Mouse (Mus musculus) midbrain, embryonic 15.5 days (tissue): ENCODE results near the gene Cplane1. TPM values are rescaled to one million over a fixed set of nuclear protein-coding genes. Genes with fewer than 3 reads are reported as not detected.
"Not testable (repeated sequence)": the region's sequence is repeated elsewhere in the genome, so short reads cannot be mapped to it uniquely, and the experiment has no call there.

Experiments used
- ATAC-seq: fragments of 200-750 bp; cut with Nextera tagmentation; replicated peaks from 2 replicates; pipeline ENCODE4 v1.8.0; 2017; ENCODE audit warnings: moderate TSS enrichment
- H3K27ac ChIP-seq: fragments of 300-500 bp; sonication (generic); 2 replicates; pipeline ENCODE4 v1.5.1; 2015; ENCODE audit warnings: mild to moderate bottlenecking, inconsistent platforms
- H3K27me3 ChIP-seq: fragments of 300-500 bp; sonication (generic); replicated peaks from 2 replicates; pipeline ENCODE4 v1.6.1; 2015; ENCODE audit warnings: inconsistent platforms
- H3K36me3 ChIP-seq: fragments of 300-500 bp; sonication (generic); replicated peaks from 2 replicates; pipeline ENCODE4 v1.6.1; 2015; ENCODE audit warnings: inconsistent platforms
- H3K4me1 ChIP-seq: fragments of 300-500 bp; sonication (generic); 2 replicates; pipeline ENCODE4 v1.6.1; 2015; ENCODE audit warnings: inconsistent platforms
- H3K4me2 ChIP-seq: fragments of 300-500 bp; sonication (generic); 2 replicates; pipeline ENCODE4 v1.6.1; 2015; ENCODE audit warnings: inconsistent platforms, mild to moderate bottlenecking, moderate library complexity
- H3K4me3 ChIP-seq: fragments of 300-500 bp; sonication (generic); 2 replicates; pipeline ENCODE4 v1.5.1; 2015; ENCODE audit warnings: mild to moderate bottlenecking, inconsistent platforms
- H3K9ac ChIP-seq: fragments of 300-500 bp; sonication (generic); 2 replicates; pipeline ENCODE4 v1.6.1; 2015; ENCODE audit warnings: mild to moderate bottlenecking, inconsistent platforms
- H3K9me3 ChIP-seq: fragments of 300-500 bp; sonication (generic); 2 replicates; pipeline ENCODE4 v1.6.1; 2016; ENCODE audit warnings: inconsistent platforms
- WGBS: fragments of 180-500 bp; shearing (Covaris S2); methylation state at CpG from one replicate; pipeline ENCODE4 v1.1.7; 2015; ENCODE audit warnings: mixed read lengths; 5-methylcytosine and 5-hydroxymethylcytosine counted together
- polyA plus RNA-seq: library from polyadenylated mRNA; unstranded; fragments of >200 nt; fragmentation: Nextera tagmentation; extraction: Ambion mirVana; gene quantifications from 2 replicates; pipeline ENCODE4 v1.2.1, GENCODE M21; 2015

Cplane1 gene
- 17.2 and 18.1 TPM in 2 replicates for polyA plus RNA-seq

GRCm38 (mm10) chr15:8168591-8169265 lies at the start of gene Cplane1:
Gene Cplane1 (plus strand): TSS chr15:8169106.
- peak within 1 kb of the TSS; percentile 57 for H3K4me2 ChIP-seq
- peak within 1 kb of the TSS; percentile 79 for H3K4me3 ChIP-seq
- H3K27ac ChIP-seq, result peak within 1 kb of the TSS; percentile 87
- no peaks in the 10 kb centered on the region for H3K27me3 ChIP-seq
- H3K36me3 ChIP-seq, result peaks cover 4% of the 10 kb centered on the region; the same call in 1 of the 2 replicates
- ATAC-seq, result peak; percentile 99
- H3K9me3 ChIP-seq, result no peaks in the 10 kb centered on the region
- peak within 1 kb of the TSS; percentile 91 for H3K9ac ChIP-seq
- H3K4me1 ChIP-seq, result peaks cover 13% of the 10 kb centered on the region
- under 1% methylated on average over 47 of the region's 47 CpGs for WGBS

GRCm38 (mm10) chr15:8129281-8129680 lies 39.6 kb upstream of the Cplane1 start:
- Histone ChIP-seq H3K27me3 (no peaks in the 10 kb centered on the region), H3K36me3 (peaks cover 49% of the 10 kb centered on the region), H3K27ac (no peak overlapping the region), H3K9me3 (no peaks in the 10 kb centered on the region), H3K9ac (no peak overlapping the region), H3K4me1 (no peaks in the 10 kb centered on the region), H3K4me2 (no peak overlapping the region), H3K4me3 (no peak overlapping the region)
- no peak for ATAC-seq
- WGBS, result 88% methylated on average over 1 of the region's 1 CpGs

GRCm38 (mm10) chr15:8131268-8131667 lies 37.6 kb upstream of the Cplane1 start:
- Histone ChIP-seq H3K9ac (no peak overlapping the region), H3K27me3 (no peaks in the 10 kb centered on the region), H3K4me1 (no peaks in the 10 kb centered on the region), H3K4me3 (no peak overlapping the region), H3K9me3 (no peaks in the 10 kb centered on the region), H3K4me2 (no peak overlapping the region), H3K36me3 (peaks cover 59% of the 10 kb centered on the region; the same call in 1 of the 2 replicates), H3K27ac (no peak overlapping the region)
- 95% methylated on average over 3 of the region's 3 CpGs for WGBS
- no peak for ATAC-seq

GRCm38 (mm10) chr15:8131761-8132160 lies 37.1 kb upstream of the Cplane1 start:
- Histone ChIP-seq H3K4me1 (no peaks in the 10 kb centered on the region), H3K27ac (no peak overlapping the region), H3K4me3 (no peak overlapping the region), H3K9me3 (no peaks in the 10 kb centered on the region), H3K4me2 (no peak overlapping the region), H3K36me3 (peaks cover 59% of the 10 kb centered on the region; the same call in 1 of the 2 replicates), H3K27me3 (no peaks in the 10 kb centered on the region), H3K9ac (no peak overlapping the region)
- ATAC-seq, result no peak

GRCm38 (mm10) chr15:8135606-8136005 lies 33.3 kb upstream of the Cplane1 start:
- Histone ChIP-seq H3K27ac (no peak overlapping the region), H3K36me3 (peaks cover 61% of the 10 kb centered on the region), H3K4me3 (no peak overlapping the region), H3K4me2 (no peak overlapping the region), H3K9me3 (no peaks in the 10 kb centered on the region), H3K4me1 (no peaks in the 10 kb centered on the region), H3K9ac (no peak overlapping the region), H3K27me3 (no peaks in the 10 kb centered on the region)
- ATAC-seq, result no peak
- WGBS, result 95% methylated on average over 5 of the region's 5 CpGs

- ATAC-seq, result no peak
- Histone ChIP-seq H3K27me3 (no peaks in the 10 kb centered on the region), H3K9me3 (no peaks in the 10 kb centered on the region), H3K4me3 (no peak overlapping the region), H3K4me1 (no peaks in the 10 kb centered on the region), H3K9ac (no peak overlapping the region), H3K4me2 (no peak overlapping the region), H3K27ac (no peak overlapping the region), H3K36me3 (peaks cover 17% of the 10 kb centered on the region)
- 91% methylated on average over 1 of the region's 1 CpGs for WGBS
These were observed 7.1 kb upstream of the Cplane1 start for GRCm38 (mm10) chr15:8161841-8162240.

GRCm38 (mm10) chr15:8169266-8169746 lies 400 bp downstream of the Cplane1 start:
- under 1% methylated on average over 25 of the region's 25 CpGs for WGBS

GRCm38 (mm10) chr15:8189563-8189962 lies 20.7 kb downstream of the Cplane1 start:
- Histone ChIP-seq H3K4me2 (no peak overlapping the region), H3K9me3 (no peaks in the 10 kb centered on the region), H3K27ac (no peak overlapping the region), H3K9ac (no peak overlapping the region), H3K36me3 (peaks cover 56% of the 10 kb centered on the region), H3K4me3 (no peak overlapping the region), H3K4me1 (no peaks in the 10 kb centered on the region), H3K27me3 (no peaks in the 10 kb centered on the region)
- no peak for ATAC-seq
- 91% methylated on average over 3 of the region's 3 CpGs for WGBS

More at GRCm38 (mm10) chr15:8169266-8169746, 400 bp downstream of the Cplane1 start:
- H3K27ac ChIP-seq, result peak overlapping the region; percentile 87
- ATAC-seq, result peak; percentile 86
- no peaks in the 10 kb centered on the region for H3K27me3 ChIP-seq
- peak overlapping the region; percentile 91 for H3K9ac ChIP-seq
- H3K36me3 ChIP-seq, result peaks cover 4% of the 10 kb centered on the region; the same call in 1 of the 2 replicates
- peak overlapping the region; percentile 57 for H3K4me2 ChIP-seq
- H3K4me3 ChIP-seq, result peak overlapping the region; percentile 79
- H3K4me1 ChIP-seq, result peaks cover 13% of the 10 kb centered on the region
- H3K9me3 ChIP-seq, result no peaks in the 10 kb centered on the region

- Histone ChIP-seq H3K27ac (no peak overlapping the region), H3K4me1 (no peaks in the 10 kb centered on the region), H3K27me3 (no peaks in the 10 kb centered on the region), H3K36me3 (peaks cover 65% of the 10 kb centered on the region), H3K4me3 (no peak overlapping the region), H3K4me2 (no peak overlapping the region), H3K9me3 (no peaks in the 10 kb centered on the region), H3K9ac (no peak overlapping the region)
- 91% methylated on average over 3 of the region's 3 CpGs for WGBS
- no peak for ATAC-seq
These were observed 21.5 kb downstream of the Cplane1 start for GRCm38 (mm10) chr15:8190435-8190834.

- ATAC-seq, result no peak
- Histone ChIP-seq H3K4me3 (no peak overlapping the region), H3K36me3 (peaks cover 67% of the 10 kb centered on the region)
These were observed 31.4 kb downstream of the Cplane1 start for GRCm38 (mm10) chr15:8200317-8200716.

GRCm38 (mm10) chr15:8208362-8208761 lies 39.5 kb downstream of the Cplane1 start:
- no peak overlapping the region for H3K4me3 ChIP-seq
- no peaks in the 10 kb centered on the region for H3K27me3 ChIP-seq
- H3K9me3 ChIP-seq, result no peaks in the 10 kb centered on the region
- no peaks in the 10 kb centered on the region for H3K4me1 ChIP-seq
- whole genome bisulfite sequencing, result 91% methylated on average over 6 of the region's 6 CpGs
- H3K4me2 ChIP-seq, result no peak overlapping the region
- no peak for ATAC-seq
- H3K27ac ChIP-seq, result no peak overlapping the region
- H3K9ac ChIP-seq, result no peak overlapping the region
- peaks cover 55% of the 10 kb centered on the region for H3K36me3 ChIP-seq

More at GRCm38 (mm10) chr15:8200317-8200716, 31.4 kb downstream of the Cplane1 start:
- Histone ChIP-seq H3K9ac (no peak overlapping the region), H3K27ac (no peak overlapping the region), H3K4me1 (no peaks in the 10 kb centered on the region), H3K9me3 (no peaks in the 10 kb centered on the region), H3K27me3 (no peaks in the 10 kb centered on the region), H3K4me2 (no peak overlapping the region)

- 96% methylated on average over 13 of the region's 13 CpGs for WGBS
- H3K36me3 ChIP-seq, result peaks cover 60% of the 10 kb centered on the region
- ATAC-seq, result no peak
These were observed 45.9 kb downstream of the Cplane1 start for GRCm38 (mm10) chr15:8214811-8215210.

GRCm38 (mm10) chr15:8234167-8234566 lies 65.3 kb downstream of the Cplane1 start:
- H3K4me1 ChIP-seq, H3K4me2 ChIP-seq, H3K27ac ChIP-seq, H3K9ac ChIP-seq, ATAC-seq, H3K27me3 ChIP-seq, H3K9me3 ChIP-seq, H3K4me3 ChIP-seq: not testable (repeated sequence)
- 77% methylated on average over 1 of the region's 1 CpGs for WGBS
- peaks cover 86% of the 10 kb centered on the region for H3K36me3 ChIP-seq

More at GRCm38 (mm10) chr15:8214811-8215210, 45.9 kb downstream of the Cplane1 start:
- Histone ChIP-seq H3K4me2 (no peak overlapping the region), H3K9me3 (no peaks in the 10 kb centered on the region), H3K4me3 (no peak overlapping the region), H3K27ac (no peak overlapping the region), H3K27me3 (no peaks in the 10 kb centered on the region), H3K9ac (no peak overlapping the region), H3K4me1 (no peaks in the 10 kb centered on the region)
